Mouse (Mus musculus) liver, adult 2 months (tissue): Measurements from ENCODE around the gene Trim67. TPM values are rescaled to one million over a fixed set of nuclear protein-coding genes. Genes with fewer than 3 reads are reported as not detected.
"Not testable (repeated sequence)": the region's sequence is repeated elsewhere in the genome, so short reads cannot be mapped to it uniquely, and the experiment has no call there.

Experiments
- DNase-seq: peaks from one replicate; pipeline ENCODE4 v3.0.0-alpha.2; 2011; ENCODE audit warnings: low read depth, low spot score; ENCODE audit errors: extremely low read depth
- H3K27ac ChIP-seq: fragments of 200-500 bp; replicated peaks from 2 replicates; pipeline ENCODE4 v1.5.1; 2012; ENCODE audit warnings: low read depth, mild to moderate bottlenecking, control low read depth, inconsistent platforms, low read length; ENCODE audit not compliant: insufficient read depth
- H3K27me3 ChIP-seq: fragments of 200-500 bp; 2 replicates; pipeline ENCODE4 v1.6.1; 2012; ENCODE audit warnings: mild to moderate bottlenecking, moderate library complexity, low read length, inconsistent platforms; ENCODE audit not compliant: control insufficient read depth, insufficient read depth
- H3K36me3 ChIP-seq: fragments of 200-500 bp; 2 replicates; pipeline ENCODE4 v1.6.1; 2012; ENCODE audit warnings: low read length, inconsistent platforms; ENCODE audit not compliant: control insufficient read depth, insufficient read depth
- H3K4me1 ChIP-seq: fragments of 200-500 bp; 2 replicates; pipeline ENCODE4 v1.6.1; 2011; ENCODE audit warnings: low read length; ENCODE audit not compliant: control insufficient read depth, insufficient read depth
- H3K4me3 ChIP-seq: fragments of 200-500 bp; 2 replicates; pipeline ENCODE4 v1.5.1; 2011; ENCODE audit warnings: low read depth, mild to moderate bottlenecking, control low read depth, low read length, moderate library complexity; ENCODE audit not compliant: insufficient read depth
- H3K79me2 ChIP-seq: fragments of 200-500 bp; 2 replicates; pipeline ENCODE4 v1.6.1; 2012; ENCODE audit warnings: inconsistent platforms, mild to moderate bottlenecking, low read length, moderate library complexity; ENCODE audit not compliant: control insufficient read depth, insufficient read depth
- H3K9ac ChIP-seq: fragments of 200-500 bp; 2 replicates; pipeline ENCODE4 v1.6.1; 2012; ENCODE audit warnings: low read depth, mild to moderate bottlenecking, control low read depth, inconsistent platforms, low read length
- CTCF ChIP-seq: fragments of 200-500 bp; IDR thresholded peaks from 2 replicates; pipeline ENCODE4 v1.5.1; 2011; ENCODE audit warnings: low read depth, low read length, control low read depth
- POLR2A ChIP-seq: fragments of 200-500 bp; IDR thresholded peaks from 2 replicates; pipeline ENCODE4 v1.6.1; 2011; ENCODE audit warnings: low read length, control low read depth; ENCODE audit not compliant: insufficient read depth; ENCODE audit errors: extremely low read depth
- WGBS: fragments of 180-500 bp; shearing (Covaris S2); methylation state at CpG from one replicate; pipeline ENCODE4 v1.1.7; 2018; 5-methylcytosine and 5-hydroxymethylcytosine counted together
- polyA plus RNA-seq: library from polyadenylated mRNA; depleted of rRNA; stranded (reverse); fragments of >200 nt; gene quantifications from 2 replicates; pipeline ENCODE4 v1.2.3, GENCODE M21; 2012
- total RNA-seq: library from RNA; depleted of rRNA; stranded (reverse); fragments of >200 nt; gene quantifications from 2 replicates; pipeline ENCODE4 v1.2.3, GENCODE M21; 2014

Trim67 gene
- total and polyA plus RNA-seq, 2 experiments = not detected

DNA sequence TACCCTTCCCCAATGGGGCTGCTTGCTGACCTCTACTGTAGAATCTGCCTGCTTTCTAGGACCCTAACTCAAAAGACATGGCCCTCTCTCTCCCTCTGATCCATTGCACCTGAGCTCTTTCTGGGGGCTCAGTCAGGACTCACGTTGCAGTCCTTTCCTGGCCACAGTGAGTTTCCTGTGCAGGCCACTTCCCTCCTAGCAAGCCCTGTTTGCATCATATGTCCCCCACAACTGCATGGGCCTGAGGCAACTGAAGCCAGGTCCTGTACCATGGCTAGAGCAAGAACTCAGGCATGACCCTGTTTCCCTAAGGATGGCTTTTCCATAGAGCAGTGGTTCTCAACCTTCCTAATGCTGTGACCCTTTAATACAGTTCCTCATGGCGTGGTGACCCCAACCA, 45.1 kb downstream of the Trim67 start:
- peaks cover 3% of the 10 kb centered on the region; the same call in 1 of the 2 replicates for H3K4me1 ChIP-seq
- TF ChIP-seq POLR2A (no peak), CTCF (no peak)
- no peaks in the 10 kb centered on the region for H3K79me2 ChIP-seq
- H3K27ac ChIP-seq = no peak overlapping the region
- no peak for DNase-seq
- H3K27me3 ChIP-seq = no peaks in the 10 kb centered on the region
- peaks cover 16% of the 10 kb centered on the region for H3K36me3 ChIP-seq
- WGBS = 88% methylated on average over 2 of the region's 2 CpGs
- H3K4me3 ChIP-seq = no peak overlapping the region
- no peak overlapping the region for H3K9ac ChIP-seq

- Histone ChIP-seq H3K9ac (no peak overlapping the region), H3K36me3 (peaks cover 16% of the 10 kb centered on the region), H3K4me3 (no peak overlapping the region), H3K27me3 (no peaks in the 10 kb centered on the region), H3K27ac (no peak overlapping the region), H3K4me1 (peaks cover 12% of the 10 kb centered on the region), H3K79me2 (0 out of 2 replicates have a peak, but pooled peaks cover 3% of the 10 kb centered on the region)
- TF ChIP-seq CTCF (no peak), POLR2A (no peak)
- 84% methylated on average over 10 of the region's 10 CpGs for WGBS
- DNase-seq = no peak
Measured at GRCm38 (mm10) chr8:124839371-124839770, 46.5 kb downstream of the Trim67 start.

- H3K79me2 ChIP-seq = 0 out of 2 replicates have a peak, but pooled peaks cover 4% of the 10 kb centered on the region
- H3K4me1 ChIP-seq = peaks cover 21% of the 10 kb centered on the region
- no peak overlapping the region for H3K9ac ChIP-seq
- TF ChIP-seq POLR2A (no peak), CTCF (no peak)
- no peak overlapping the region for H3K27ac ChIP-seq
- H3K4me3 ChIP-seq = no peak overlapping the region
- peak; percentile 92 for DNase-seq
- H3K36me3 ChIP-seq = peaks cover 16% of the 10 kb centered on the region
- 27% methylated on average over 7 of the region's 7 CpGs for WGBS
- H3K27me3 ChIP-seq = no peaks in the 10 kb centered on the region
Measured at GRCm38 (mm10) chr8:124840900-124841299, 48.0 kb downstream of the Trim67 start.

GRCm38 (mm10) chr8:124841775-124842174, 48.9 kb downstream of the Trim67 start:
- no peak overlapping the region for H3K9ac ChIP-seq
- no peaks in the 10 kb centered on the region for H3K27me3 ChIP-seq
- no peak for TF ChIP-seq CTCF
- no peak for TF ChIP-seq POLR2A
- H3K4me1 ChIP-seq = peaks cover 21% of the 10 kb centered on the region
- DNase-seq = no peak
- no peak overlapping the region for H3K4me3 ChIP-seq
- WGBS = 86% methylated on average over 10 of the region's 10 CpGs
- H3K36me3 ChIP-seq = peaks cover 16% of the 10 kb centered on the region
- 0 out of 2 replicates have a peak, but pooled peaks cover 4% of the 10 kb centered on the region for H3K79me2 ChIP-seq
- H3K27ac ChIP-seq = no peak overlapping the region

- not testable (repeated sequence) for H3K27ac ChIP-seq, DNase-seq, H3K27me3 ChIP-seq, H3K79me2 ChIP-seq, H3K4me3 ChIP-seq, H3K9ac ChIP-seq
- Histone ChIP-seq H3K36me3 (peaks cover 16% of the 10 kb centered on the region), H3K4me1 (peaks cover 21% of the 10 kb centered on the region)
- WGBS = 17% methylated on average over 1 of the region's 1 CpGs
Measured at GRCm38 (mm10) chr8:124842929-124843328, 50.0 kb downstream of the Trim67 start.

DNA sequence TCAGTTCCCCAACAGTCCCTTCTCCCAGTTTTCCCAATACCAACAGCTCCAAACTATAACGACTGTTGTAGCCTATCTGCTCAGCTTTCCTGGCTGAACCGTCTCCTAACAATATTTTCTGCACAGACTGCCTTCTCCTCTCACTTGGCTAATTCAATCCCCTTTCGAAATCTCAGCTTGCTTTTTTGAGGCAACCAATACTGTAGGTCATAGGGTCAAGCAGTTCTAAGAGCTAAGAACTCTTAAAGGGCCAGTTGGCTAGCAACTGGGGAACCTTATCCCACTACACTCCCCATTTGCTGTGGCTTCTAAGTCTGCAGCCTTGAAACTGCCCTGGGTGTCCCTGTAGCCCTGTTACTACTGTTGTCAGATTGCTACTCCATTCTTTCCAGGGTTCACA, 52.2 kb downstream of the Trim67 start:
- no peak overlapping the region for H3K9ac ChIP-seq
- H3K4me3 ChIP-seq = no peak overlapping the region
- no peaks in the 10 kb centered on the region for H3K27me3 ChIP-seq
- peak overlapping the region; percentile 21 for H3K27ac ChIP-seq
- H3K79me2 ChIP-seq = 0 out of 2 replicates have a peak, but pooled peaks cover 4% of the 10 kb centered on the region
- peaks cover 5% of the 10 kb centered on the region for H3K36me3 ChIP-seq
- H3K4me1 ChIP-seq = peaks cover 21% of the 10 kb centered on the region
- TF ChIP-seq CTCF (no peak), POLR2A (no peak)
- DNase-seq = peak; percentile 88
- 16% methylated on average over 3 of the region's 3 CpGs for WGBS
